Mouse (Mus musculus) B cell, adult 2 months (primary cell): ENCODE measurements around the gene Zc3h12c.
"Not testable (repeated sequence)": the region's sequence is repeated elsewhere in the genome, so short reads cannot be mapped to it uniquely, and the experiment has no call there.

Source experiments
- DNase-seq, 2 experiments: peaks; one replicate each; pipeline ENCODE4 v3.0.0; 2022

Zc3h12c gene

GRCm38 (mm10) chr9:52100426-52100825 lies 67.9 kb downstream of the Zc3h12c start:
- DNase-seq, result no peak

DNA sequence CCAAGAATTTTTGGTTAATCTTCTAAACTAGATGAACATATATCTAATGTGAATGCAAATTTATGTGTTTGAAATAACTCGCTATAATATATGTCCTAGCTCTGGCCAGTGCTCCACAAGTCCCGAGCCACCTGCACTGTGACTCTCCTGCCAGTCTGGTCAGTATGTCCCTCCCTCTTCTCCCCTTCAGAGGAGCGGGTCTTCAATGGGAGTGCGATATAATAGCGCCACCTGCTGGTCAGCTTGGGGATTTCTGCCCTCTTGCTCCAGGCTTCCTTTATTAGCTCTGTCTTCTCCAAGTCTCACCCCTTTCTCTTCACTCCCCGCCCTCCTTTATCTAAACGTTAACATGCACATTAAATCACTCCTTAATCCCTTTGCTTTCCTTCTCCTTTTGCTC lies 69.8 kb downstream of the Zc3h12c start:
- peak; percentile 82 to 83 for DNase-seq

DNA sequence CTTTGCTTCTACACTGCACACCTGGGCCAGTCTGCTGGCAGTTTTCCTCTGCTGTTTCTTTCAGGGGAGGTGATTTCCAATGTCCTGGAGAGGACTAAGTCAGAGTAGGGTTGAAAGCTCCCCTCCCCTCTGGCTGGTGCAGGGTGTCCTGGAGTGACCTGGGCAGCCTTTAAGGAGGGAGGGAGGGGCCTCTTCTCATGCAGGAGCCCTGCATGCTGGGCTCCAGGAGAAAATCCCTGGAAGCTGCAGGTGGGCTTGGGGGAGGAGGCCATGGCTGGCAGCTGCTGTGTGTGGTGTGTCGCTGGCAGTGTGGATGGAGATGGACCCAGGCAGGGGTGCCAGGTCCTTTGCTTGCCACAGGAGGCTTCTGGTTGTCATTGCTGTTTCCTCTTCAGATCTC lies 71.0 kb downstream of the Zc3h12c start:
- DNase-seq, result no peak

DNA sequence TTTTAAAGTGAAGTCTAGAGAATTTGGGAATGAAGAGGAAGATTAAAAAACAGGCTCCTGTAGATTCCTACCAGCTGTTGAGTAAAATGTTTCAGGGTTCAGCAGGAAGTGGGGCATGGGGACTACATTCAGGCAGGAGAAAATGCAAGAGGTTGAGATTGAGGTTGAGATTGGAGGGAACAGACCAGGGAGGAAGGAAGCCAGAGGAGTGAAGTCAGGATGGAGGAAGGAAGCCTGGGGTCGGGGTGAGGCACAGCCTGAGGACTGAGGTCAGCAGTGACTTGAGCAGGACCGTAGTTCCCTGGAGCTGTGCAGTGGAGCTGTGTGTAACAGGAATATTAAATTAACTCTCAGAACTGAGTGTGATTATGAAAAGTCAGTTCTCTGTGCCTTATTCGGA lies 72.7 kb downstream of the Zc3h12c start:
- no peak for DNase-seq

DNA sequence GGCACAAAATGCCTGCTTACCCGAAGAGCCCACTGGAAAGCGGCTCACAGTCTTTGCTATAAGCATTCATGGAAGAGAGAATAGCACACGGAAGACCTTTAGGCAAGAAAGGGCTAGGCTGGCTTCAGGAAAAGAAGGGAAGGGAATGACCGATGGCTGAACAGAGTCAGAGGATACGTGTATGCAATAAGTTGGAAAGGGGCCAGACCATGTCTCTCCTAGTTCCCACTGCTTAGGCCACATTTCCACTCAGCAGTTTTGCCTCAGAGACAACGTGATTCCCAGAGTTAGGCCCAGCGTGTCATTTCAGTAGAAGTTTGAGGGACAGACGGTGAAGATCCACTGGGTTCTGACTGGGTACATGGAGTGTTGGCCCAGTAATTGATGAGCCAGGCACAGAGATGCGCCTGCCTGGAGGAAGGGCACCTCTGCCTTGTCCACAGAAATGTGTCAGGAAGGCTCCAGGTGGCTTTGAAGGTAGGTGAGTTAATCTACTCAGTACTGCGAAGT lies 73.8 kb downstream of the Zc3h12c start:
- no peak for DNase-seq

DNA sequence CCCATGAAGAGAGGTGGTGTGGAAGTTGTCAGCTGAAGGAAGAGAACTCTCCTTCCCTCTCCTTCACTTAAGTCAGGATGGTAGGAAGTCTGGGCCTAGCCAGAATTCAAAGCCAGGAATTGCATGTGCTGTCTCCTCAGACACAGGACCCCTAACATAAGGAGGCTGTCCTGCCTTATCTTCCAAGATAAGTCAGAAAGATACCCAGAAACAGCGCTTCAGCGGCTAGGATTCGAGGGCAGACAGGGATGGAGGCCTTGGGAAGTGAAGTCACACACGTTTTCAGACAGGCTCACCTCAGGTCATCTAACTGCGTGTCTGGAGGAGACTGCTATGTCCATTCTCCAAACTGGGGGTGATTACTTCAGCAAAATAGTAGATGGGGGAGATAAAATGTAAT lies 74.4 kb downstream of the Zc3h12c start:
- DNase-seq, result no peak

- DNase-seq, result no peak
Observed at GRCm38 (mm10) chr9:52093108-52093507, 75.3 kb downstream of the Zc3h12c start.

- DNase-seq, result no peak
Observed at GRCm38 (mm10) chr9:52092311-52092710, 76.1 kb downstream of the Zc3h12c start.

- no peak for DNase-seq
Observed at GRCm38 (mm10) chr9:52091752-52092151, 76.6 kb downstream of the Zc3h12c start.

DNA sequence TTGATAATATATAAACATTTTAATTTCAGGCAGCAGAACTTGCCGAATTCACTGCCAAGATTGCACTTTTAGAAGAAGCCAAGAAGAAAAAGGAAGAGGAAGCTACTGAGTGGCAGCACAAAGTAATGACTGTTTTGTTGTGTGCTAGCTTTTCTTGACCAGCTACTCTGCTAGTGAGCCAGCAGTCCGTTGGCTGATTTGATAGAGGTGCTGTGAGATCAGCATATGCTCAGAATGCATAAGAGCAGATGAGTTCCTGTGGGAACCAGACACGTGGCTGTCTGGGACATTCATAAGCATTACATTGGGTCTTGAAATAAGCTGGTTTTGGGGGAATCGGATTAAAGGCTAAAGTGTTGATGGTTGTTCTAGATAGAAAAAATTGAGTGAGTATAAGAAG lies 86.0 kb downstream of the Zc3h12c start:
- no peak for DNase-seq

DNA sequence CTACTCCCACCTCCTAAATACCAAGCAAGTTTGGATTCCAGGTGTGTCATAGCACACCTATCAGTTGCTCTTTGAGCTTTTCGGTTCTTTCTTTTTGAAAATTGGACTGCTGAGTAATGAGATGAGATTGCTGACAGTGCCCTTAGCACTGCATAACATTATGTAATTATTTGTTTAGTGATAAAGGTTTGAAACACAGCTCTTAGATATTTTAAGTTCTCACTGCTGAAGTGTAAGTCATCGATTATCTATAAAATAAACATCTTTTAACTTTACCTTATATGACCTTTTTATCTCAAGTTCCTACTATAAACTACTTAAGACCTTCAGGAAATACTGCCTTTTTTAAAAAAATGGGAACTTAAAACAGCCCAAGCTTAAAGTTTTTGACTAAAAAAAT lies 86.4 kb downstream of the Zc3h12c start:
- no peak for DNase-seq

- no peak for DNase-seq
Observed at GRCm38 (mm10) chr9:52077692-52078091, 90.7 kb downstream of the Zc3h12c start.

DNA sequence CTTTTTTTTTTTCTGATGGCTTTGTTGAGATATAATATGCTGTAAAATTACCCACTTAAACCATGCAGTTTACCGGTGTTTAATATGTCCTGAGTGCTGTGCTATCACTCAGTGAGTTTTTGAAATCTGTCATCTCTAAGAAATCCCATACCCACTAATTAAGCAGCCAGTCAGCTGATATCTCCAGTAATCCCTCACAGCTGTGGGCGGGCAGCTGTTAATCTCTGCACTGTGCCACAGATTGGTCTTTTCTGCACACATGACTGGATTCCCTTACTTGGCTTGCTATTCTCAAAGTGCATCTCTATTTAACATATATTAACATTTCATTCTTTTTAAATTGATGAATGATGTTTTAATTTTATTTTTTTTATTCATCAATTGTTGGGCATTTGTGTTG lies 92.3 kb downstream of the Zc3h12c start:
- DNase-seq, result no peak

- DNase-seq, result no peak
Observed at GRCm38 (mm10) chr9:52072202-52072601, 96.2 kb downstream of the Zc3h12c start.

DNA sequence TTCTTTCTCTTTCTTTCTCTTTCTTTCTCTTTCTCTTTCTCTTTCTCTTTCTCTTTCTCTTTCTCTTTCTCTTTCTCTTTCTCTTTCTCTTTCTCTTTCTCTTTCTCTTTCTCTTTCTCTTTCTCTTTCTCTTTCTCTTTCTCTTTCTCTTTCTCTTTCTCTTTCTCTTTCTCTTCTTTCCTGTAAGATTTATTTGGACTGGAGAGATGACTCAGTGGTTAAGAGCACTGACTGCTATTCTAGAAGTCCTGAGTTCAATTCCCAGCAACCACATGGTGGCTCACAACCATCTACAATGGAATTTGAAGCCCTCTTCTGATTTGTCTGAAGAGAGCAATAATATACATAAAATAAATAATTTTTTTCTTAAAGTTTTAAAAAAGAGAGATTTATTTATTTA lies 97.0 kb downstream of the Zc3h12c start:
- DNase-seq, result not testable (repeated sequence)

DNA sequence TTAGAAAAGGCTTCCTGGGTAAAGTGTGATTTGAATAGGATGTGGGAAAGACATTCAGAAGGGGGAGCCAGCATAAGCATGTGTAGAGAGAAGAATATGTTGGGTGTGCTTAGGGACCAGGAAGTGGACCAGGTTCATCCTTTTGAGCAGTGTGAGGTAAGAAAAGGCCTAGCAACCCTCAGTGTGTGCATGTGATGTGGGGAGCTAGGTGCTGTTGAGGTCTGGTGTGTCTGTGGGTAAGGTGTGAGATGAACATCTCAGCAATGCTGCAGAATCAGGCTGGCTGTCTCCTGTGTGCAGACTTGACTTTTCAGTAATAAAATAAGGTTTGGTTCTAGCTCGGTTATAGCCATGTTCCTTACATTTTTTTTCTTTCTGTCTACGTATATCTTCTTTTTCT lies 98.3 kb downstream of the Zc3h12c start:
- DNase-seq, result no peak
